Mouse (Mus musculus) liver, adult 2 months (tissue): ENCODE data around the gene Prss56.

ENCODE experiments used
- CTCF ChIP-seq: fragments of 200-500 bp; IDR thresholded peaks from 2 replicates; pipeline ENCODE4 v1.5.1; 2011; ENCODE audit warnings: low read depth, low read length, control low read depth
- POLR2A ChIP-seq: fragments of 200-500 bp; IDR thresholded peaks from 2 replicates; pipeline ENCODE4 v1.6.1; 2011; ENCODE audit warnings: low read length, control low read depth; ENCODE audit not compliant: insufficient read depth; ENCODE audit errors: extremely low read depth

GRCm38 (mm10) chr1:87201848-87202247 lies 18.7 kb downstream of the Prss56 start:
- TF ChIP-seq CTCF = no peak
- TF ChIP-seq POLR2A = no peak
